Mouse (Mus musculus) hindbrain, embryonic 11.5 days (tissue): Measurements from ENCODE around the gene Nav1. TPM values are rescaled to one million over a fixed set of nuclear protein-coding genes. Genes with fewer than 3 reads are reported as not detected.
A peak's percentile ranks its signal among the peaks of the same experiment; 100 is the strongest.

Source experiments
- ATAC-seq: fragments of 200-750 bp; cut with Nextera tagmentation; 2 replicates; pipeline ENCODE4 v1.8.0; 2017; ENCODE audit warnings: mild to moderate bottlenecking, moderate TSS enrichment, moderate library complexity; ENCODE audit not compliant: low FRiP score
- DNase-seq: peaks from one replicate; pipeline ENCODE4 v3.0.0-alpha.2; 2015; ENCODE audit warnings: low spot score
- H3K27ac ChIP-seq: fragments of 300-500 bp; sonication (generic); 2 replicates; pipeline ENCODE4 v1.5.1; 2014; ENCODE audit warnings: mild to moderate bottlenecking, low read depth, low read length
- H3K27me3 ChIP-seq: fragments of 300-500 bp; sonication (generic); 2 replicates; pipeline ENCODE4 v1.6.1; 2014; ENCODE audit warnings: mild to moderate bottlenecking, low read length, moderate library complexity, mixed read lengths; ENCODE audit not compliant: control insufficient read depth, insufficient read depth
- H3K36me3 ChIP-seq: fragments of 300-500 bp; sonication (generic); 2 replicates; pipeline ENCODE4 v1.6.1; 2014; ENCODE audit warnings: mild to moderate bottlenecking, low read length, moderate library complexity, mixed read lengths; ENCODE audit not compliant: control insufficient read depth, insufficient read depth
- H3K4me1 ChIP-seq: fragments of 300-500 bp; sonication (generic); replicated peaks from 2 replicates; pipeline ENCODE4 v1.6.1; 2014; ENCODE audit warnings: low read length, mixed read lengths; ENCODE audit not compliant: control insufficient read depth, insufficient read depth
- H3K4me2 ChIP-seq: fragments of 300-500 bp; sonication (generic); replicated peaks from 2 replicates; pipeline ENCODE4 v1.6.1; 2014; ENCODE audit warnings: mild to moderate bottlenecking, low read depth, low read length
- H3K4me3 ChIP-seq: fragments of 300-500 bp; sonication (generic); 2 replicates; pipeline ENCODE4 v1.5.1; 2014; ENCODE audit warnings: low read depth, low read length
- H3K9ac ChIP-seq: fragments of 300-500 bp; sonication (generic); 2 replicates; pipeline ENCODE4 v1.6.1; 2014; ENCODE audit warnings: low read depth, low read length
- H3K9me3 ChIP-seq: fragments of 300-500 bp; sonication (generic); 2 replicates; pipeline ENCODE4 v1.6.1; 2016; ENCODE audit warnings: low read length; ENCODE audit not compliant: control insufficient read depth
- WGBS: fragments of 180-500 bp; shearing (Covaris S2); extraction: QIAGEN DNeasy Blood & Tissue Kit; methylation state at CpG from one replicate; pipeline ENCODE4 v1.1.7; 2014; 5-methylcytosine and 5-hydroxymethylcytosine counted together
- polyA plus RNA-seq: library from polyadenylated mRNA; unstranded; fragments of >200 nt; fragmentation: Nextera tagmentation; extraction: Ambion mirVana; gene quantifications from 2 replicates; pipeline ENCODE4 v1.2.1, GENCODE M21; 2014

Nav1 gene
- polyA plus RNA-seq, 1 experiment from 2014 or later, result 21.0 TPM

DNA sequence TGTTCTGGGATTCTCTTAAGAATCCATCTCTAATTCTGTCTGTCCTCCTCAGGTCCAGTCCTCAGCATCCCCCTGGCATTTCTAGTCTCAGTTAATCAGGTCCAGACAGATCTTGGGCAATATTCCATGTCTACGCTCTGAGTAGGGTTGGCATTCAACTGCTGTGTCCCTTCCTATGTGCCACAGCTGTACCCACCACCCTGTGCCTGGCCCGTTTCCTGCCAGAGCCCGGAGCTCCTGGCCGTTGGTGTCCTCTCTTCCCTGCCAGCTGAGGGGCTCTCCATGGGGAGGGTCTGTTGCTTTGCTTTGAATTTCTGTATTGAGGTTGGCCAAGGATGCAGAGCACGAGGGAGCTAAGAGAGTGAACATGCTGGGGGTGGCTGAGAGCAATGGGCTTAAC is 41.3 kb downstream of the Nav1 start:
- H3K9ac ChIP-seq, result no peak overlapping the region
- no peaks in the 10 kb centered on the region for H3K36me3 ChIP-seq
- no peak overlapping the region for H3K4me3 ChIP-seq
- H3K4me2 ChIP-seq, result no peak overlapping the region
- no peaks in the 10 kb centered on the region for H3K9me3 ChIP-seq
- ATAC-seq (no peak), DNase-seq (no peak)
- no peaks in the 10 kb centered on the region for H3K27me3 ChIP-seq
- WGBS, result 82% methylated on average over 5 of the region's 5 CpGs
- H3K4me1 ChIP-seq, result peaks cover 18% of the 10 kb centered on the region
- H3K27ac ChIP-seq, result no peak overlapping the region

DNA sequence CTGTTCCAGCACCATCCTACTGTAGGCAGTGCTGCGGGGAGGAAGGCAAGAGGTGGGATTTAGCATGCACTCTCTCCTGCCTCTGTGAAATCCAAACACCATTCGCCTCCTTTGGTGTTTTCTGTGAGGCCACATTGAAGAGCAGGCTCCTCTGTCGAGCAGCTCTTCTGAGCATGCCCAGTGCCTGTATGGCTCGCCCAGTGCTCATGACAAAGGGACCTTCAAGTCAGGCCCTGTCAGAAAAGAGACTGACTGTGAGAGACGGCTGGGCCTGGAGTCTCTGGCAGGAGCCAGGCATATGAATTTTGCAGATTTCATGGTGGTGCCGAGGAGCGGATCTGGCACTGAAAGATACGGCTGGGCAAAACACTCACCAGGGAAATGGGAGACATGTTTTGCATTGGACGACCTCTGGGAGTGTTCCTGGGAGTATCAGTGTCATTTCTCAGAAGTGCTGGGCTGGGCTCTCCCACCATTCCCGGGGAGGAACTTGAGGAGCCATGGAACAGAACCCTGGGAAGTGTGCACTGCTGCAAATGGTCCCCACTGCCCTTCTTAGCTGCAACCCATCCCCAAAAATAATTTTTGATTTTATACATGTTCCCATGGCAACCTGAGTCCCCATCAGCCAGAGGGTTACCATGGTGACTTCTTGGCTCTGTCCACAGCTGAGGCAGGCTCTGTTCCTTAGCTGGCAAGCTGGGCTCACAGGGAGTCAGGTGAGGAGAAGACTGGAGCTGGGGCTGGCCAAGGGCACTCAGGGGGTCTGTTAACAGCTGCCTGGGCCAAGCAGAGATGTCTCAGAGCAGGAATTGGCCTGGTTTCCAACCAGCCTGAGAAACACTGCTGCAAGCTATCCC is 42.2 kb downstream of the Nav1 start:
- peaks cover 18% of the 10 kb centered on the region for H3K4me1 ChIP-seq
- peak; percentile 49 for DNase-seq

DNA sequence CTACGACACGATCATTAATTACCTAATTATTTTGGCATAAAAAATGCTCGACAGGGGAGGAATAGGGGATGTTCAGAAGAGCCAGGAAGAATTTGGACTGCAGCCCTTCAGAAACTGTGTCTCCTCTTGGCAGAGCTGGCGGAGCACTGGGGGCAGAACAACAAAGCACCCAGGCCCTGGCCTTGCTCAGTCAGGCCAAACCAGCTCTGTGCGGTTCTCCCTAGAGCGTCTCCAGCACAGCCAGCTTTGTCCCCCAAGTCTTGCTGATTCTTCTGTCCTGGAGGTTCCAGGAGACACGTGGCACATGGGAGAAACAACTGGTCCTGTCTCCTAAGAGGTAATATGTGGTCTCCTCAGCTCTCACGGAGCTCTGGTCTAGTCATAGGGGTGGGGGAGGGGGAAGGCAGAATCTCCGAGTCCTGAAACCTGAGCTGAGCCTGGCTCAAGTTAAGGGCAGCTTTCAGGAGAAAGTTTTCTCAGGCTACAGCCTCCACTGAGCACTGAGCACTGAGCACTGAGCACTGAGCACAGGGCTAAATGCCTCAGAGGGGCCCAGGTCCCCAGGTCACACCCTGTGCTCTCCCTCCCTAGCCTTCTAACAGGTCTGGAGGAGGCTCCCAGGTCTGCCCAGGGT is 43.2 kb downstream of the Nav1 start:
- Histone ChIP-seq H3K36me3 (no peaks in the 10 kb centered on the region), H3K27me3 (no peaks in the 10 kb centered on the region), H3K9me3 (no peaks in the 10 kb centered on the region), H3K4me2 (no peak overlapping the region), H3K9ac (no peak overlapping the region), H3K4me3 (no peak overlapping the region), H3K4me1 (peaks cover 18% of the 10 kb centered on the region), H3K27ac (0 out of 2 replicates have a peak overlapping the region, but pooled peaks have one; percentile 30)
- peak; percentile 40 for DNase-seq
- ATAC-seq, result peak; percentile 61
- 37% methylated on average over 9 of the region's 9 CpGs for WGBS

More for the DNA sequence above, 42.2 kb downstream of the Nav1 start:
- peak; percentile 62 for ATAC-seq
- Histone ChIP-seq H3K4me2 (no peak overlapping the region), H3K27me3 (no peaks in the 10 kb centered on the region), H3K9ac (no peak overlapping the region), H3K36me3 (no peaks in the 10 kb centered on the region), H3K4me3 (no peak overlapping the region), H3K27ac (peak overlapping the region; percentile 77), H3K9me3 (no peaks in the 10 kb centered on the region)
- WGBS, result 37% methylated on average over 10 of the region's 10 CpGs

DNA sequence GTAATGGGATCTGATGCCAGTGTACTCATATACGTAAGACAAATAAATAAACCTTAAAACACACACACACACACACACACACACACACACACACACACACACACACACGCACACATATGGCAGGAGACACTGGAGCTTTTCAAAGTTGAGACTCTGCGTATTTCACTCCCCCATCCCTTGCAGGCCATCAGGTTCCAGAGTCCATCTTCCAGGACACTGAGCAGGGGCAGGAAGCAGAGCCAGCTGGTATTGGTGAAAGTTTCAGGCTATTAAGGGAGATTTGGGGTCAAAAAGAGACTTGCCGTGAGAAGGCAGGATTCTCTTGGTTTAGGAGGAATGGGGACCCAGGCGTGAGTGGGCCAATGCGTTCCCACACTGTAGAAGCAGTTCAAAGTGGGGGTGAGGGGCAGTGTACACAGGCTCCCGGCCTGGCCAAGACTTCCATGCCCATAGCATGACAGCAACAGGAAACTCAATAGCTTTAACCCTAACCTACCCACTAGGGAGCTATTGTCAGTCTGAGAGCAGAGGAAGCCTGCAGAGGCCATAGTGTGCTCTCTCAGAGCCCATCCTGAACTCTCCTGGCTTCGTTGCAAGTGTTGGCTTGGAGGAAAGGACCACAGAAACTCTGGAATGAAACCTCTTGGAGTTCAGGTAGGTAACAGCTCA is 44.0 kb downstream of the Nav1 start:
- Histone ChIP-seq H3K27ac (no peak overlapping the region), H3K36me3 (no peaks in the 10 kb centered on the region), H3K27me3 (no peaks in the 10 kb centered on the region), H3K9me3 (no peaks in the 10 kb centered on the region), H3K4me1 (peaks cover 18% of the 10 kb centered on the region), H3K4me2 (no peak overlapping the region), H3K4me3 (no peak overlapping the region), H3K9ac (no peak overlapping the region)
- ATAC-seq, result no peak
- DNase-seq, result no peak
- 63% methylated on average over 8 of the region's 8 CpGs for WGBS

DNA sequence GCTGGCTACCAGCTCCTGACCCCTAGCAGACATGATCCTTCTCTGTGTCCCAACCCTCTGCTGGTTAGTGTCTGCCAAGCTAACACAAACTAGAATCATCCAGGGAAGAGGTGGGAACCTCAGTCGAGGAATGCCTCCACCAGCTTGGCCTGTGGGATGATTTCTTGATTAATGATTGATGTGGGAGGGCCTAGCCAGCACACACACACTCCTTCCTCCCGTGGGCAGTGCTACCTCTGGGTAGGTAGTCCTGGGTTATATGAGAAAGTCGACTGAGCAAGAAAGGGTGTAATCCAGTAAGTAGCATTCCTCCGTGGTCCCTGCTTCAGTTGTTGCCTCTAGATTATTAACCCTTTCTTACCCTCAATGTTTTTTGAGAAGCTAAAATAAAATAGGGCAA is 45.0 kb downstream of the Nav1 start:
- DNase-seq, result no peak
- Histone ChIP-seq H3K27me3 (no peaks in the 10 kb centered on the region), H3K4me2 (no peak overlapping the region), H3K27ac (no peak overlapping the region), H3K9me3 (no peaks in the 10 kb centered on the region), H3K4me3 (no peak overlapping the region), H3K4me1 (peaks cover 18% of the 10 kb centered on the region), H3K9ac (no peak overlapping the region), H3K36me3 (no peaks in the 10 kb centered on the region)
- 27% methylated on average over 4 of the region's 4 CpGs for WGBS
- no peak for ATAC-seq

DNA sequence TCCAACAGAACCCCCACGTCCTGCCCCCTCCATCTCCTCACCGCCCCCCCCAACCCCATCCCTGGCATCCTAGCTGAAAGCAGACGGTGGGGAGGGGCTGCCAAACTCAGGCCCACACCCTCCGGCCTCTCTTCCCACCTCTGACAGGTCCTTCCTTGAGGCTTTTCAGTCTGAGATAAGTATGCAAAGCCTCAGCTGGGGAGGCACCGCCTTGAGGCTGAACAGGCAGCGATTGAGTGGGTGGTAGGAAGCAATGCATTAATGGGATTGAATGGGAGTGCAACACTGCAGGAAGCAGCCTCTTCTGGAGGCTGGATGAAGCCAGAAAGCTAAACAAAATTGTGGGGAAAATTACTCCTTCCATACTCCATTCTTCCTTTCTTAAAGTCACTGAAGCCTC is 45.8 kb downstream of the Nav1 start:
- WGBS, result 32% methylated on average over 5 of the region's 6 CpGs
- no peak for DNase-seq
- H3K9ac ChIP-seq, result no peak overlapping the region
- no peaks in the 10 kb centered on the region for H3K36me3 ChIP-seq
- H3K4me2 ChIP-seq, result no peak overlapping the region
- H3K27me3 ChIP-seq, result no peaks in the 10 kb centered on the region
- peaks cover 18% of the 10 kb centered on the region for H3K4me1 ChIP-seq
- no peak for ATAC-seq
- H3K27ac ChIP-seq, result 0 out of 2 replicates have a peak overlapping the region, but pooled peaks have one; percentile 24
- no peak overlapping the region for H3K4me3 ChIP-seq
- no peaks in the 10 kb centered on the region for H3K9me3 ChIP-seq

DNA sequence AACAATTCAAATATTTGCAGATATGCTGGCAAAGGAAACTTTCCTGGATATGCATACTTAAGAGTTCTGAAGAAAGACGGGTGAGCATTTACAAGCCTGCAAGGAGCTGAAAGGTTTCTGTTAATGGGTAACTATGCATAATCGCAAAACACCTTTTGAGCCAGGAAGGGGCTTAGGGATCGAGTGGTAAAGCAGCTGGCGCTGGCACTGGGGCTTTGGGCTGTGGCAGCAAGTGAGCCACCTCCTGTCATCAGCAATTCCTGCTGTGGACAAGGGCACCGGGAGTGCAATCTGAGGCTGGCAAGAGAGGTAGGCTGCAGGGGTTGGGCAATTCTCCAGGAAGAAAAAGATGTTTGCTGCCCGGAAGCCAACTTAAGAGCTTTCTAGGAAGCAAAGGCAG is 49.1 kb downstream of the Nav1 start:
- Histone ChIP-seq H3K36me3 (no peaks in the 10 kb centered on the region), H3K4me3 (no peak overlapping the region), H3K27me3 (no peaks in the 10 kb centered on the region), H3K9me3 (no peaks in the 10 kb centered on the region), H3K4me1 (peaks cover 10% of the 10 kb centered on the region), H3K9ac (no peak overlapping the region), H3K4me2 (no peak overlapping the region), H3K27ac (no peak overlapping the region)
- WGBS, result 65% methylated on average over 6 of the region's 6 CpGs
- DNase-seq (no peak), ATAC-seq (no peak)

DNA sequence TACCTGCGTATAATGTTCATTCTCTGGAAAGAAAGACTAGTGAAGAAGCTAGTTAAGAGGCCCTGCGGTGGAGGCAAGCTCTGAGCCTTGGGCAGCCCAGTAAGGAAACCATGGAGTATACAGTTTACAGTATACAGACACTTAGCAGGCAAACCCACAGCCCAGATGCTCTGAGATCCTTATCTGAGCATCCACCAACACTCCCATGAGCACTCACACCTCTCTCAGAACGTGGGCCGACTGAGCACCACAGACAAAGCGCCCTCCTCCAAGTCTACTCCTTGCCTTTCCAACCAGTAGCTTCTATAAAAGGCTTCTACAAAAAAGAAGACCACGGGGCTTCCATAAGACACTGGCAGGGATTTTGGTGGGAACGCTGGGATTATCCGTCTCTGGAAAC is 51.2 kb downstream of the Nav1 start:
- ATAC-seq (no peak), DNase-seq (no peak)
- H3K27ac ChIP-seq, result no peak overlapping the region
- no peaks in the 10 kb centered on the region for H3K27me3 ChIP-seq
- H3K9me3 ChIP-seq, result no peaks in the 10 kb centered on the region
- no peak overlapping the region for H3K9ac ChIP-seq
- WGBS, result 94% methylated on average over 8 of the region's 8 CpGs
- H3K4me3 ChIP-seq, result no peak overlapping the region
- H3K36me3 ChIP-seq, result no peaks in the 10 kb centered on the region
- no peak overlapping the region for H3K4me2 ChIP-seq
- peaks cover 12% of the 10 kb centered on the region for H3K4me1 ChIP-seq
